Mouse (Mus musculus) stomach, postnatal 0 days (tissue): Measurements from ENCODE around the gene Ptprq. TPM values are rescaled to one million over a fixed set of nuclear protein-coding genes. Genes with fewer than 3 reads are reported as not detected.

ENCODE experiments used
- ATAC-seq: fragments of 200-750 bp; cut with Nextera tagmentation; 2 replicates; pipeline ENCODE4 v1.8.0; 2017; ENCODE audit not compliant: low FRiP score, low TSS enrichment
- DNase-seq: peaks from one replicate; pipeline ENCODE4 v3.0.0-alpha.2; 2016; ENCODE audit warnings: low spot score
- H3K27ac ChIP-seq: fragments of 300-500 bp; sonication (generic); replicated peaks from 2 replicates; pipeline ENCODE4 v1.5.1; 2014; ENCODE audit warnings: mild to moderate bottlenecking, control low read depth
- H3K27me3 ChIP-seq: fragments of 300-500 bp; sonication (generic); 2 replicates; pipeline ENCODE4 v1.6.1; 2014; ENCODE audit warnings: low read length; ENCODE audit not compliant: control insufficient read depth, insufficient read depth
- H3K36me3 ChIP-seq: fragments of 300-500 bp; sonication (generic); 2 replicates; pipeline ENCODE4 v1.6.1; 2014; ENCODE audit warnings: low read length, mixed read lengths; ENCODE audit not compliant: control insufficient read depth, insufficient read depth
- H3K4me1 ChIP-seq: fragments of 300-500 bp; sonication (generic); replicated peaks from 2 replicates; pipeline ENCODE4 v1.6.1; 2014; ENCODE audit warnings: antibody characterized with exemption; ENCODE audit not compliant: control insufficient read depth, insufficient read depth
- H3K4me2 ChIP-seq: fragments of 300-500 bp; sonication (generic); replicated peaks from 2 replicates; pipeline ENCODE4 v1.6.1; 2014; ENCODE audit warnings: low read depth, mild to moderate bottlenecking, control low read depth, moderate library complexity
- H3K4me3 ChIP-seq: fragments of 300-500 bp; sonication (generic); 2 replicates; pipeline ENCODE4 v1.5.1; 2014; ENCODE audit warnings: low read depth, low read length, control low read depth
- H3K9ac ChIP-seq: fragments of 300-500 bp; sonication (generic); 2 replicates; pipeline ENCODE4 v1.6.1; 2014; ENCODE audit warnings: mild to moderate bottlenecking, low read length, control low read depth, mixed read lengths
- H3K9me3 ChIP-seq: fragments of 300-500 bp; sonication (generic); 2 replicates; pipeline ENCODE4 v1.6.1; 2016; ENCODE audit warnings: low read length; ENCODE audit not compliant: control insufficient read depth
- CTCF ChIP-seq: IDR thresholded peaks from 2 replicates; pipeline ENCODE4 v1.5.1; 2016; ENCODE audit warnings: antibody characterized with exemption, low read depth, mild to moderate bottlenecking, moderate library complexity
- EP300 ChIP-seq: optimal IDR thresholded peaks from 2 replicates; pipeline ENCODE3; 2016; ENCODE audit warnings: antibody characterized with exemption
- WGBS: fragments of 180-500 bp; shearing (Covaris S2); extraction: QIAGEN DNeasy Blood & Tissue Kit; methylation state at CpG from one replicate; pipeline ENCODE4 v1.1.7; 2014; 5-methylcytosine and 5-hydroxymethylcytosine counted together
- microRNA-seq: library from miRNA; unstranded; fragments of <30 nt; microRNA quantifications from one replicate; pipeline ENCODE4, GENCODE M21; 2016
- polyA plus RNA-seq: library from polyadenylated mRNA; unstranded; fragments of >200 nt; fragmentation: Nextera tagmentation; extraction: Ambion mirVana; gene quantifications from 2 replicates; pipeline ENCODE4 v1.2.1, GENCODE M21; 2015

Gene Ptprq
- polyA plus RNA-seq, 1 experiment from 2014 or later, result 0.02 TPM

DNA sequence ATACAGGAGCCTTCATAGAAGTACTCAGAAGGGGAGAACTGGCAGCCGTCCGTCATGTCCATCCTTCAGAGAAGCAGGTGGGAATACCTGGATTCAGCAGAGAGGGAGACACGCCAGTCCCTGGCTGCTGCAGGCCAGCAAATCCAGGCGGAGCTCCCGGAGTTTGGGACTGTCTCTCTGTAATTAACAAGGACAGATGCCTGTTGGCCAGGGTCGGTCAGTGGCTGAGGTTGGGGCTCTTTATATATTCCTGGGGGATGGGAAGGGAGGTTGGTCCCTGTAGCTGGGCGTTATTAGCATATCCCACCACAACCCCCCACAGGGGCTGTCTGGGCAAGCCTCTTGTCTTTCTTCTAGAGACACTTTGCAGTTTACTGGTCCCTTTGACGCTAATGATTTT lies 234.0 kb downstream of the Ptprq start, which contains the start of gene Myf5:
TSS of gene Myf5 (minus strand) at position 265 of the 400 bp plus-strand sequence.
- Histone ChIP-seq H3K4me2 (no peak within 1 kb of the TSS), H3K27ac (no peak within 1 kb of the TSS), H3K4me1 (no peaks in the 10 kb centered on the region), H3K27me3 (no peaks in the 10 kb centered on the region), H3K4me3 (no peak within 1 kb of the TSS), H3K9ac (no peak within 1 kb of the TSS), H3K36me3 (no peaks in the 10 kb centered on the region), H3K9me3 (no peaks in the 10 kb centered on the region)
- WGBS, result 76% methylated on average over 8 of the region's 8 CpGs
- ATAC-seq (no peak), DNase-seq (no peak)
- TF ChIP-seq CTCF (no peak), EP300 (no peak)

DNA sequence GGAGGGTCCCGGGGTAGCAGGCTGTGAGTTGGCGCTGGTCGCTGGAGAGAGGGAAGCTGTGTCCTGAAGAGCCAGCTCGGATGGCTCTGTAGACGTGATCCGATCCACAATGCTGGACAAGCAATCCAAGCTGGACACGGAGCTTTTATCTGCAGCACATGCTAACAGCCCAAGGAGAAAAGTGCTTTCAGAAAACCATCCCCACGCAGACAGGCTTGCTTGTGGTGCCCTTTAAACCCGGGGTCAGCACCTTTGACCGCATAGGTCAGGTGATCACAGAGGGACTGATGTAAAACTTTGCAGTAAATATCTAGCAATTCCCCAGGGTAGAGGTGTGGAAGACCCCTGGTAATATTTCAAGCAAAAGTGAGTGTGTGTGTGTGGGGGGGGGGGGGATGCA lies 235.8 kb downstream of the Ptprq start:
- no peak overlapping the region; the same call in 1 of the 2 replicates for H3K4me2 ChIP-seq
- DNase-seq, result no peak

DNA sequence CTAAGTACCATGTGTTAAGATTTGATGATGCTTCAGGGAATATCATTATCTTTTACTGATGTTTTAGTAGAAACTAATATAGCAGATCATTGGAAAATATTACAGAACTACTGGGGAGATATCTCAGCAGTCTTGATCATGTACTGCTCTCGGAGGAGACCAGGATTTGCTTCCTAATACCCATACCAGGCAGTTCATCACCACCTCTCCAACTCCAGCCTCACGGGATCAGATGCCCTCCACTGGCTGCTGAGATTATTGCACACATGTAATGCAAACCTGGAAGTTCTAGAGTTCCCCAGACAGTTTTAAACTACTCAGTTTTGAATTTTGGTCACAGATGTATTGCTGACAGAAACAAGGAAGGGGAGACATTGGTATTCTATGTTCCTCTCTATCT lies 246.4 kb downstream of the Ptprq start:
- no peak for TF ChIP-seq EP300
- TF ChIP-seq CTCF, result peak; percentile 52
- no peak overlapping the region for H3K27ac ChIP-seq
- no peak overlapping the region for H3K4me3 ChIP-seq
- H3K4me1 ChIP-seq, result no peaks in the 10 kb centered on the region
- no peaks in the 10 kb centered on the region for H3K36me3 ChIP-seq
- H3K9me3 ChIP-seq, result no peaks in the 10 kb centered on the region
- no peaks in the 10 kb centered on the region for H3K27me3 ChIP-seq
- H3K9ac ChIP-seq, result no peak overlapping the region
- no peak for ATAC-seq
- WGBS, result 62% methylated on average over 2 of the region's 2 CpGs
- DNase-seq, result no peak
- H3K4me2 ChIP-seq, result no peak overlapping the region

More for the DNA sequence above, 235.8 kb downstream of the Ptprq start:
- WGBS, result 58% methylated on average over 10 of the region's 10 CpGs
- Histone ChIP-seq H3K4me3 (no peak overlapping the region), H3K27me3 (no peaks in the 10 kb centered on the region), H3K27ac (no peak overlapping the region), H3K9ac (no peak overlapping the region), H3K36me3 (no peaks in the 10 kb centered on the region), H3K9me3 (no peaks in the 10 kb centered on the region), H3K4me1 (no peaks in the 10 kb centered on the region)
- no peak for ATAC-seq
- TF ChIP-seq EP300 (no peak), CTCF (no peak)

DNA sequence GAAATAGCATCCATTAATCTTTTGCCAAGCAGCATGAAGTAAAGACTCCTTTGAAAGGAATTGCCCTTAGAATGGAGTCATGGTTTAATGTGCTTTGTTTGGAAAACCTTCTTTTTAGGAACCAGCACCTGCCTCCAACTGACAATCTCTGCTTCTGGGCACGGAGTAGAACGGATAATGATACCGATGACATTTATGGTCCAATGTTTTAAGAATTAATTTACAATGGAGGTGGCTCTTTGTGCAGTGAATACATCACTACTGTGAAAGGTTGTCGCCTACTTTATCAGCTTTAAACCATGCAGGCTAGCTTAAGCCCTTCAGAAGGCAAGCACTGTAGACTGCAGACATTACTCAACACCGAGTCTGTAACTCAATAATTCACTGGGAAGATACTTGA lies 248.1 kb downstream of the Ptprq start:
- Histone ChIP-seq H3K9me3 (no peaks in the 10 kb centered on the region), H3K27me3 (no peaks in the 10 kb centered on the region), H3K27ac (no peak overlapping the region), H3K9ac (no peak overlapping the region), H3K4me3 (no peak overlapping the region), H3K4me2 (no peak overlapping the region), H3K36me3 (no peaks in the 10 kb centered on the region), H3K4me1 (no peaks in the 10 kb centered on the region)
- no peak for ATAC-seq
- TF ChIP-seq CTCF (no peak), EP300 (no peak)
- whole genome bisulfite sequencing, result 69% methylated on average over 5 of the region's 5 CpGs
- DNase-seq, result no peak

DNA sequence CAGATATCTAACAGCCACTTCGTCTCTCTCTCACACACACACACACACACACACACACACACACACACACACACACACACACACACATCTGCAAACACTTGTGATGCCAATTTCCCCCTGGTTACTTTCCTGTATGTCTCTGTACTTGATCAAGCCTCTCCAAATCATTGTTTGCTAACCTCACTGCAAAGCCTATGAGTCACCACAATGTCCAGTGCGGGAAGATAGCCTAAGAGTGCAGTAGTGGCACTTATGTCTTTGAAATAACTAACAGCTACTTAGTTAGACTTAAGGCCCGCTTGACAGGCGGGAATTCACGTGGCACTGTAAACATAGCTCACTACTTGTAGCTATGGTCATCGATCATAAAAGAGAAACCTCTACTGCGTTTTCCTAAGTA lies 252.0 kb downstream of the Ptprq start:
- TF ChIP-seq CTCF, result no peak
- WGBS, result 50% methylated on average over 7 of the region's 7 CpGs
- no peak for DNase-seq
- H3K36me3 ChIP-seq, result no peaks in the 10 kb centered on the region
- H3K9ac ChIP-seq, result no peak overlapping the region
- no peak overlapping the region for H3K4me2 ChIP-seq
- no peak overlapping the region for H3K4me3 ChIP-seq
- no peak overlapping the region for H3K27ac ChIP-seq
- no peaks in the 10 kb centered on the region for H3K9me3 ChIP-seq
- ATAC-seq, result no peak
- no peaks in the 10 kb centered on the region for H3K27me3 ChIP-seq
- no peaks in the 10 kb centered on the region for H3K4me1 ChIP-seq

Small RNA genes within 50 kb of the gene (microRNA-seq; reads per million reads assigned to microRNA genes)
- not detected for gene Gm44403

Other genes with a start within 250 kb of the Ptprq start
- gene Myf5, start 233.9 kb downstream of the Ptprq start, polyA plus RNA-seq, result 0.08 TPM in 1 of 2 replicates, not detected in the other
- gene Myf6, start 225.3 kb downstream of the Ptprq start, polyA plus RNA-seq, result not detected in 2 replicates
- 0.01 and 0.02 TPM in 2 replicates for gene Otogl, start 192.1 kb upstream of the Ptprq start, polyA plus RNA-seq